Mouse (Mus musculus) lung, adult 2 months (tissue): ENCODE measurements around the gene Kcnma1.

Experiments used
- CTCF ChIP-seq: fragments of 200-500 bp; IDR thresholded peaks from 2 replicates; pipeline ENCODE4 v1.5.1; 2011; ENCODE audit warnings: mild to moderate bottlenecking, low read length, control low read depth; ENCODE audit not compliant: insufficient read depth
- POLR2A ChIP-seq: fragments of 200-500 bp; IDR thresholded peaks from 2 replicates; pipeline ENCODE4 v1.6.1; 2011; ENCODE audit warnings: low read depth, mild to moderate bottlenecking, control low read depth, low read length, borderline replicate concordance; ENCODE audit errors: extremely low read depth

GRCm38 (mm10) chr14:23706837-23707236, 307.5 kb downstream of the Kcnma1 start:
- TF ChIP-seq CTCF (no peak), POLR2A (no peak)
